Mouse (Mus musculus) MEL (cell line): ENCODE measurements around the gene Wnt3.

ENCODE experiments used
- BHLHE40 ChIP-seq: IDR thresholded peaks from 2 replicates; pipeline ENCODE4 v1.6.1; 2012; ENCODE audit warnings: low read depth, mild to moderate bottlenecking, inconsistent platforms, low read length, improper control_type of control experiment, borderline replicate concordance
- CHD2 ChIP-seq: IDR thresholded peaks from 2 replicates; pipeline ENCODE4 v1.6.1; 2011; ENCODE audit warnings: low read length, improper control_type of control experiment
- CTCF ChIP-seq, 3 experiments: IDR thresholded peaks in 2 of 3; conservative IDR thresholded peaks in 1 of 3; 2 replicates each; pipeline ENCODE4 v1.5.1; 2011 to 2012; ENCODE audit warnings: low read length in 3 of 3, low read depth in 2 of 3, mild to moderate bottlenecking in 2 of 3, improper control_type of control experiment in 1 of 3, inconsistent platforms in 1 of 3, mixed read lengths in 1 of 3, moderate library complexity in 1 of 3; ENCODE audit not compliant: control insufficient read depth in 1 of 3, insufficient read depth in 1 of 3, poor library complexity in 1 of 3, severe bottlenecking in 1 of 3
- ELF1 ChIP-seq: IDR thresholded peaks from 2 replicates; pipeline ENCODE4 v1.6.1; 2014; ENCODE audit warnings: low read depth, mild to moderate bottlenecking, inconsistent platforms, low read length, improper control_type of control experiment, moderate library complexity
- EP300 ChIP-seq, 2 experiments: IDR thresholded peaks; 2 replicates each; pipeline ENCODE4 v1.6.1; 2011; ENCODE audit warnings: improper control_type of control experiment in 2 of 2, low read length in 2 of 2, low read depth in 1 of 2, mild to moderate bottlenecking in 1 of 2
- MAX ChIP-seq: IDR thresholded peaks from 2 replicates; pipeline ENCODE4 v1.6.1; 2011; ENCODE audit warnings: low read length, improper control_type of control experiment
- POLR2A ChIP-seq, 2 experiments: IDR thresholded peaks; 2 replicates each; pipeline ENCODE4 v1.6.1; 2011 to 2012; ENCODE audit warnings: low read length in 2 of 2, mild to moderate bottlenecking in 2 of 2, control low read depth in 1 of 2, improper control_type of control experiment in 1 of 2, low read depth in 1 of 2, moderate library complexity in 1 of 2; ENCODE audit not compliant: control insufficient read depth in 1 of 2, insufficient read depth in 1 of 2, poor library complexity in 1 of 2
- SMC3 ChIP-seq: IDR thresholded peaks from 2 replicates; pipeline ENCODE4 v1.6.1; 2011; ENCODE audit warnings: low read depth, low read length, improper control_type of control experiment
- TAL1 ChIP-seq: IDR thresholded peaks from 2 replicates; pipeline ENCODE4 v1.6.1; 2012; ENCODE audit warnings: mild to moderate bottlenecking, inconsistent platforms, low read length, moderate library complexity, mixed read lengths
- TCF12 ChIP-seq: IDR thresholded peaks from 2 replicates; pipeline ENCODE4 v1.6.1; 2014; ENCODE audit warnings: low read depth, mild to moderate bottlenecking, inconsistent platforms, low read length, improper control_type of control experiment, moderate library complexity

DNA sequence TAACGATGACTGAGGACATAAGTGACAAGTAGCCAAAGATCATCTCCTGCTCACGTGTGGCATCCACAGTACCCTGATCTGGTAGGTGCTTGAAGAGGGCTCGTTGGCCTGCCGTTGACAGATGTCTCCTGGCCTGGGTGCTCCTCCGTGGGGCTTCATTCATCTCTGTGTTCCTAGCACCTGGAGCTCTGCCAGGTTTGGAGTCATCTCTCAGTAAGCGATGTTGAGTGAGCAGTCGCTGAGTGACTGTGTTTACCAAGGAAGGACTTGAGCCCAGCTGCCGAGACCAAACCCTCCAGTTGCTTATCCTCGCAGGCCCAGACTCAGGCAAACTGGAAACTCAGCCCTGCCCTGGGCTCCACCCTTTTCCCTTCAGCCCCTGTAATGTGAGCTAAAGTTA is 27.2 kb downstream of the Wnt3 start:
- TF ChIP-seq ELF1 (no peak), EP300 (IDR thresholded peaks at IDR 0.05; ENCODE audit: low read depth in 1 of 2, low read length in 2 of 2) (no peak), CTCF (IDR thresholded peaks at IDR 0.05 in 2 of 3, conservative IDR thresholded peaks at IDR 0.05 in 1 of 3; ENCODE audit: control insufficient read depth in 1 of 3, insufficient read depth in 1 of 3, low read depth in 2 of 3, low read length in 3 of 3, poor library complexity in 1 of 3, severe bottlenecking in 1 of 3) (no peak), BHLHE40 (no peak), POLR2A (IDR thresholded peaks at IDR 0.05; ENCODE audit: control insufficient read depth in 1 of 2, insufficient read depth in 1 of 2, low read depth in 1 of 2, low read length in 2 of 2, poor library complexity in 1 of 2) (no peak), TAL1 (no peak), CHD2 (no peak), TCF12 (no peak), MAX (no peak), SMC3 (no peak)
